Mouse (Mus musculus) E14TG2a.4 (cell line): ENCODE measurements around the gene Hsd17b1.

Experiments used
- CTCF ChIP-seq: conservative IDR thresholded peaks from 2 replicates; pipeline ENCODE4 v1.5.1; 2014; ENCODE audit warnings: low read length
- NANOG ChIP-seq: IDR thresholded peaks from 2 replicates; pipeline ENCODE4 v1.6.1; 2014; ENCODE audit warnings: borderline replicate concordance, low read length, mixed read lengths

DNA sequence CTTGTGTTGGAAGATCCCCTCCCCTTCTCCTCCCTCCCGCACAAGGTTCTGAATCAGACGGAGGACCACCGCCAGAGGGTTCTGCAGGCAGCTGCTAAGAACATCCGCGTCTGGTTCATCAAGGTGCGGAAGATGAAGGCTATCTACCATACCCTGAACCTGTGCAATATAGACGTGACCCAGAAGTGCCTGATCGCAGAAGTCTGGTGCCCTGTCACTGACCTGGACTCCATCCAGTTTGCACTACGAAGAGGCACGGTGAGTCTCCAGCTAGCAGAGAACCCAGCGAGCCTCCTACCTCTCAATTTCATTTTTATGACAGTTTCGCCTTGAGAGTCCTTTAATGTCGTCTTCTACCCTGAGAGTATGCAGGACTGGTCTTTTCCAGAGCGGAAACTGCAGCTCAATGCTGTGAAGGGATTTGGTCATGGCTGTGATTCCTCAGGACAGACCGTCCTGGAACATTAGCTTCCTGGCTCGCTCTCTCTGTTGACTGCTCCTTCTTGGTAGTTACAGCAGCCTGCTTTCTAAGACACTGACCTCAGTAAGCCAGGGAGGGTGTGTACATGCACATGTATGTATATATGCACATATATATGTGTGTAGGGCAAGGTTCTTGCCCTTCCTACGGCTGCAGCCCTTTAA, 44.2 kb upstream of the Hsd17b1 start:
- no peak for TF ChIP-seq CTCF
- no peak for TF ChIP-seq NANOG
